Mouse (Mus musculus): Measurements from ENCODE around the gene Pltp.
"Not testable (repeated sequence)": the region's sequence is repeated elsewhere in the genome, so short reads cannot be mapped to it uniquely, and the experiment has no call there.

Gene Pltp

GRCm38 (mm10) chr2:164879228-164879567 is 21.7 kb upstream of the Pltp start, which contains the start of gene Pcif1:
Gene Pcif1, plus strand, starts transcription at chr2:164879304.
- in situ Hi-C loops (cut with MboI; ENCODE audit: low sequenced_read_pairs), result no loop called here

- in situ Hi-C loops (cut with MboI; ENCODE audit: low sequenced_read_pairs), result no loop called here
These were observed 21.2 kb upstream of the Pltp start for GRCm38 (mm10) chr2:164878509-164879227.

- in situ Hi-C loops (cut with MboI; ENCODE audit: low sequenced_read_pairs), result not testable (repeated sequence)
These were observed 20.1 kb upstream of the Pltp start for GRCm38 (mm10) chr2:164877376-164878215.

- in situ Hi-C loops (cut with MboI; ENCODE audit: low sequenced_read_pairs), result not testable (repeated sequence)
These were observed 18.1 kb upstream of the Pltp start for GRCm38 (mm10) chr2:164875648-164876047.

GRCm38 (mm10) chr2:164874239-164874769 is 16.8 kb upstream of the Pltp start:
- in situ Hi-C loops (cut with MboI; ENCODE audit: low sequenced_read_pairs), result no loop called here

- in situ Hi-C loops (cut with MboI; ENCODE audit: low sequenced_read_pairs), result no loop called here
These were observed 16.1 kb upstream of the Pltp start for GRCm38 (mm10) chr2:164873621-164874020.

- in situ Hi-C loops (cut with MboI; ENCODE audit: low sequenced_read_pairs), result no loop called here
These were observed 14.2 kb upstream of the Pltp start for GRCm38 (mm10) chr2:164871602-164872303.

GRCm38 (mm10) chr2:164868491-164868890 is 11.0 kb upstream of the Pltp start:
- in situ Hi-C loops (cut with MboI; ENCODE audit: low sequenced_read_pairs), result no loop called here

- in situ Hi-C loops (cut with MboI; ENCODE audit: low sequenced_read_pairs), result no loop called here
These were observed 10.1 kb upstream of the Pltp start for GRCm38 (mm10) chr2:164867566-164867965.

- in situ Hi-C loops (cut with MboI; ENCODE audit: low sequenced_read_pairs), result no loop called here
These were observed 9.4 kb upstream of the Pltp start for GRCm38 (mm10) chr2:164866741-164867551.

GRCm38 (mm10) chr2:164864593-164864992 is 7.1 kb upstream of the Pltp start:
- in situ Hi-C loops (cut with MboI; ENCODE audit: low sequenced_read_pairs), result no loop called here

GRCm38 (mm10) chr2:164863411-164863810 is 5.9 kb upstream of the Pltp start:
- in situ Hi-C loops (cut with MboI; ENCODE audit: low sequenced_read_pairs), result not testable (repeated sequence)

GRCm38 (mm10) chr2:164862179-164862861 is 4.8 kb upstream of the Pltp start:
- in situ Hi-C loops (cut with MboI; ENCODE audit: low sequenced_read_pairs), result no loop called here

- in situ Hi-C loops (cut with MboI; ENCODE audit: low sequenced_read_pairs), result no loop called here
These were observed 3.6 kb upstream of the Pltp start for GRCm38 (mm10) chr2:164861094-164861493.

GRCm38 (mm10) chr2:164859640-164860432 is 2.3 kb upstream of the Pltp start:
- in situ Hi-C loops (cut with MboI; ENCODE audit: low sequenced_read_pairs), result no loop called here

- in situ Hi-C loops (cut with MboI; ENCODE audit: low sequenced_read_pairs), result no loop called here
These were observed 1.6 kb upstream of the Pltp start for GRCm38 (mm10) chr2:164859155-164859554.

GRCm38 (mm10) chr2:164857842-164858553 is 487 bp upstream of the Pltp start:
- in situ Hi-C loops (cut with MboI; ENCODE audit: low sequenced_read_pairs), result no loop called here

- in situ Hi-C loops (cut with MboI; ENCODE audit: low sequenced_read_pairs), result no loop called here
These were observed 1.0 kb downstream of the Pltp start for GRCm38 (mm10) chr2:164856309-164857100.

Measured in CH12F3 (cell line).